Mouse (Mus musculus) frontal cortex, postnatal 14 days (tissue): ENCODE data around the gene Usp2.
"Not testable (repeated sequence)": the region's sequence is repeated elsewhere in the genome, so short reads cannot be mapped to it uniquely, and the experiment has no call there.

Experiments
- DNase-seq, 2 experiments: peaks; one replicate each; pipeline ENCODE4 v3.0.0; 2022; ENCODE audit warnings: low spot score in 2 of 2

The Usp2 gene

GRCm38 (mm10) chr9:44093612-44094503 lies 27.0 kb downstream of the Usp2 start:
- DNase-seq: peak; percentile 65 to 73

GRCm38 (mm10) chr9:44094737-44095136 lies 27.9 kb downstream of the Usp2 start:
- DNase-seq: no peak

- DNase-seq: no peak
These were observed 29.0 kb downstream of the Usp2 start for GRCm38 (mm10) chr9:44095781-44096180.

GRCm38 (mm10) chr9:44096536-44096935 lies 29.7 kb downstream of the Usp2 start:
- DNase-seq: no peak

GRCm38 (mm10) chr9:44101490-44101889 lies 34.7 kb downstream of the Usp2 start, which contains the start of gene Mfrp:
Gene Mfrp, plus strand, starts transcription at chr9:44101729.
- DNase-seq: no peak

- no peak for DNase-seq
These were observed 38.1 kb downstream of the Usp2 start for GRCm38 (mm10) chr9:44104881-44105280.

GRCm38 (mm10) chr9:44105781-44106180 lies 39.0 kb downstream of the Usp2 start:
- DNase-seq: no peak

- no peak for DNase-seq
These were observed 39.4 kb downstream of the Usp2 start for GRCm38 (mm10) chr9:44106182-44106581.

- no peak for DNase-seq
These were observed 39.8 kb downstream of the Usp2 start for GRCm38 (mm10) chr9:44106596-44106995.

GRCm38 (mm10) chr9:44107110-44107509 lies 40.3 kb downstream of the Usp2 start, which contains the start of gene C1qtnf5:
Gene C1qtnf5, plus strand, starts transcription at chr9:44107245.
- peak; percentile 69 to 79 for DNase-seq

GRCm38 (mm10) chr9:44107557-44108179 lies 40.8 kb downstream of the Usp2 start:
- DNase-seq: no peak

GRCm38 (mm10) chr9:44108269-44109055 lies 41.6 kb downstream of the Usp2 start:
- no peak for DNase-seq

- DNase-seq: peak; percentile 70 to 79
These were observed 42.7 kb downstream of the Usp2 start for GRCm38 (mm10) chr9:44109360-44110095.

GRCm38 (mm10) chr9:44111909-44112308 lies 45.1 kb downstream of the Usp2 start:
- not testable (repeated sequence) for DNase-seq

GRCm38 (mm10) chr9:44113105-44113789 lies 46.4 kb downstream of the Usp2 start, which contains the start of the genes Gm49380 and Rnf26:
Gene Gm49380, minus strand, starts transcription at chr9:44113500.
Gene Rnf26, minus strand, starts transcription at chr9:44113517.
- peak; percentile 94 for DNase-seq

GRCm38 (mm10) chr9:44114453-44114852 lies 47.6 kb downstream of the Usp2 start:
- DNase-seq: no peak

- no peak for DNase-seq
These were observed 48.8 kb downstream of the Usp2 start for GRCm38 (mm10) chr9:44115599-44115998.

- no peak for DNase-seq
These were observed 49.4 kb downstream of the Usp2 start for GRCm38 (mm10) chr9:44116182-44116581.

GRCm38 (mm10) chr9:44119011-44119410 lies 52.2 kb downstream of the Usp2 start:
- DNase-seq: no peak

GRCm38 (mm10) chr9:44119948-44120465 lies 53.2 kb downstream of the Usp2 start:
- DNase-seq: no peak
